Mouse (Mus musculus): ENCODE data around the gene Aldh3b2.

DNA sequence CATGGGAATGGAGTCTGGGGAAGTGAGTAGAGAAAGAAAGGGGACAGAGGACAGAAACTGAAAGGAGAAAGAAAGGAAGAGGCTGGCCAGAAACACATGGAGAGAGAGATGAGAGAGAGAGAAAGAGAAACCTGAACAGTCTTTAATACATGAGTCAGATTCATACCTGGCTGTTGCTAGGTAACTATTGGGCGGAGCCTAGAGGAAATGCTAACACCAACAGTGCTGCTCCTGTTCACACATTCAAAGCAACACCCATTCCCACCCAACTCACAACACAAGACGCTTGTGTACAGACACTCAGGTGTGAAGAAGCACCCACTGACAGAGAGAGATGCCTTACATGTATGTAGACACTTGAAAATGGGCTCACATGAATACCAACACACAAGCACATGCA, 3.7 kb downstream of the Aldh3b2 start:
- TF ChIP-seq MAFK (IDR thresholded peaks at IDR 0.05; ENCODE audit: insufficient read depth, low read depth, low read length) (no peak), CHD2 (IDR thresholded peaks at IDR 0.05; ENCODE audit: low read depth, low read length) (no peak), ZC3H11A (IDR thresholded peaks at IDR 0.05; ENCODE audit: borderline replicate concordance, low read depth, low read length) (no peak)
